Mouse (Mus musculus) activated CD4-positive, CD25-positive, alpha-beta regulatory T cell, adult 9 weeks (primary cell): Measurements from ENCODE around the gene Fev. TPM values are rescaled to one million over a fixed set of nuclear protein-coding genes. Genes with fewer than 3 reads are reported as not detected.

Source experiments
- polyA plus RNA-seq: library from polyadenylated mRNA; unstranded; fragments of 100-300 nt; shearing (Covaris generic); gene quantifications from one replicate; pipeline ENCODE4 v1.2.1, GENCODE M21; 2017

Gene Fev
- not detected for polyA plus RNA-seq

DNA sequence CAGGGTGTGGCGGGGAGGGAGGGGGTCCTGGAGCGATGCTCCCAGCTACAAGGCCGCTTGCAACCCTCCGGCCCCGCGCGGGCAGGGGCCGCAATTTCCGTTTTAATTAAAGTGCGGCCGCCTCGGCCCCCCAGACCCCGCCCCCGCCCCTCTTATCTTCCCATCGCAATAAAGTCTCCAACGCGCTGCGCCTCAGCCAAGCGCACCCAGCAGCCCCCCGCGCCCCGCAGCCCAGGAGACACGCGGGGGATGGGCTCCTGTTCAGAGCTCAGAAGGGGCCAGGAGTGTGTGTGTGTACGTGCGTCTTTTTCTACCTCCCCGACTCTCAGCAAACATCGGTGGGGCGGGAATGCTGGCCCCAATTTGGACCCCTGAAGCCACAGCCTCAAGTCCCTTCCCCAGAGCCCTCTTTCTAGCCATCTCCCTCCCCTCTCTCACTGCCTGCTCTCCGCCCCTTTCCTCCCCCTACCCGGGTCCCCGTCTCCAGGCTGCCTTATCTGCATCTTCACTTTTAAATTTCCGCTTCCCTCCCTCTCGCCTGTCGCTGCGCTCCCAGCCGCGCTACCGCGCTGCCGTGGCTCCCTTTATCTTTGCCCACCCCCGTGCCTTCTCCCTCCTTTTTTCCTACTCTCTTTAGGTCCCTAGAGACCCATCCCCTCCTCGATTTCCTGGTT lies at the start of gene Fev:
TSS of gene Fev (minus strand) at position 51 of the 674 bp plus-strand sequence.

DNA sequence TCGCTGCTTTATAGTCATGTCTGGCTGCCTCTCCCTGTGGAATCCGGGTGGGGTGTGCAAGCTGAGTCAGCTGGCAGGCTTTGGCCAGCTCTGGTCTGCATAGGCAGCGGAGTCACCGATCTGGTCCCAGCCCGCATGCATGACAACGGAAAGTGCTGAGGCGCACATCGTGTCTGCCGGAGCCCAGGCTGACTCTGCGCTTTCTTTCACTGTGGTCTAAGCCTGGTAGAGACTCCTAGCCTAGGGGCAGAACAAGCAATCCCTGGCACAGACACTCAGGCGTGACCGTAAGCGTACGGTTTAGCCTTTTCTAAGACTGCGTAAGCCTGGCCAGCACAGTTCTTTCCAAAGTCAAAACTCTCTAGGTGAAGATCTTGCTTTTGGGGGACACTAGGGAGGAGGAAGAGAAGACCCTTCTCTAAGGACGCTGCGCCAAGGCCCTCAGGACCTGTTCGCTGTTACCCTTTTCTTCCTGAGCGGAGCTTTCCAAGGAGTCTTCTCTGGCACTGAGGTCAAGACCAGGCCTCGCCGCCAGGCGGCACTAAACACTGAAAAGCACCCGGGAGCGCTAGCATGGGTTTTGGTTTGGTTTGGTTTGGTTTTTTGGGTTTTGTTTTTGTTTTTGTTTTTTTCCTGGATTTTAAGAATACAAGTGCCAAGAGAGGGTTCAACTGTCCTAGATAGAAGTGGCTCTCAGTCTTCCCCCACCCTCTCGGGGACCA lies 8.1 kb upstream of the Fev start, which contains the start of gene Cryba2:
TSS of gene Cryba2 (minus strand) at position 10 of the 722 bp plus-strand sequence.

DNA sequence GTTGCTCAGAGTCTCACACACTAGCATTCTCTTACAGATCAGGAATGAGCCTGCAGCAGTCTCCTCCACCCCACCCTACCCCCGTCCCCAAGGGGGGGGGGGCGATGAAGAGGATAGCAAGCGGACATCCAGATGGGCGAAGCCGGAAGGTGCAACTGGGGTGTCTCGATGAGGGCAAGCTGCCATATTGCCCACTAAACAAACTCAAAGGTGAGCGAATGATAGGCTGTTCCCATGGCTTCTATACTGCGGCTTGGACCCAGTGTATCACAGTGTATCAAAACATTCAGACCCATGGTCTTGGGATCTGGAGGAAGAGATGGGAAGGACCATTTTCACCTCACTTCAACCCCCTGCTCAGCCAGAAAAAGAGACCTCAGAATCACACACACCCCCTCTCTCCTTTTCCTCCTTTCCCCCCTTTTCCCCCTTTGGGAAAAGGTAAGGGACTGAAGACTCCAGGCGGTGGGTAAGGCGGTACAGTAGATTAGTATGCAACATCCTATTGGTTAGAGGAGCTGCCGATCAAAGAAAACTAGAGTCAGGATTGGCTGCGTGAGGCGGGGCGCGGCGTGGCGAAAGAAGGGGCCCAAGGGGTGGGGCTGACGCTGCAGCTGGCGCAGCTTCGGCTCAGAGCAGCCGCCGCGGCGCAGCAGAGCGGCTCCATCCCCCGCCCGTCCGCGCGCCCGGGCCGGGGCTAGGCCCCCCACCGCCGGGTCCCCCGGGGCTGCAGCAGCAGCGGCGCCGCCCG lies 30.7 kb downstream of the Fev start, which contains the start of gene Cdk5r2:
TSS of gene Cdk5r2 (plus strand) at position 629 of the 751 bp plus-strand sequence.

Other genes starting within 250 kb of the Fev start
- gene Ttll4, start 223.7 kb downstream of the Fev start, polyA plus RNA-seq: 41.7 TPM
- gene Cyp27a1, start 171.8 kb downstream of the Fev start, polyA plus RNA-seq: 0.40 TPM
- not detected for gene Prkag3, start 136.2 kb downstream of the Fev start, polyA plus RNA-seq
- not detected for gene Wnt6, start 113.5 kb downstream of the Fev start, polyA plus RNA-seq
- gene Wnt10a, start 93.9 kb downstream of the Fev start, polyA plus RNA-seq: 0.29 TPM
- not detected for gene Cdk5r2, start 30.5 kb downstream of the Fev start, polyA plus RNA-seq
- gene Cryba2, start 7.7 kb upstream of the Fev start, polyA plus RNA-seq: not detected
- 0.09 TPM for gene Cfap65, start 50.2 kb upstream of the Fev start, polyA plus RNA-seq
- gene Ihh, start 66.3 kb upstream of the Fev start, polyA plus RNA-seq: not detected
- gene Nhej1, start 239.8 kb upstream of the Fev start, polyA plus RNA-seq: 9.5 TPM
- gene Slc23a3, start 248.5 kb upstream of the Fev start, polyA plus RNA-seq: 0.35 TPM